Mouse (Mus musculus) bone marrow macrophage, adult 2 months (primary cell): Measurements from ENCODE around the gene Kdm4a.

Experiments used
- CTCF ChIP-seq: IDR thresholded peaks from 2 replicates; pipeline ENCODE4 v1.5.1; 2012; ENCODE audit warnings: low read depth, mild to moderate bottlenecking, low read length, moderate library complexity
- POLR2A ChIP-seq: IDR thresholded peaks from 2 replicates; pipeline ENCODE4 v1.6.1; 2012; ENCODE audit warnings: mild to moderate bottlenecking, low read depth, low read length, borderline replicate concordance

DNA sequence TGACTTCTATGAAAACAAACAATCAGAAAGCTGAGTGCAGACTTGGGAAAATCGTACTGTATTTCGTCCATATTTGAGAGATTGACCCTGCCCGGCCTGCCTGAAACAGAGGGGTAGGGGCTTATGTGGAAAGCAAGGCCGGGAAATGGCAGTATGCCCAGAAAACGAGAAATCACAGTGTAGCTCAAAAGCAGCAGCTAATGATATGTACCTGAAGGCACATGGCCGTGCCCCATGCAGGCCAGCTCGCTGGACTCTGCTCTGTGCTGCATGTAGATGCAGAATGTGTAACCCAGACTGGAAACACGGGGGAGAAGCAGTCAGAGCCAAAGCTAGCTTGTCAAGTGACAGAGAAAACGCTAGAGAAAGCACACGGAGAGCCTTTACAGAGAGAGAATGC lies 57.8 kb downstream of the Kdm4a start:
- TF ChIP-seq CTCF (no peak), POLR2A (no peak)
